Mouse (Mus musculus): ENCODE data around the gene Pnlip.

DNA sequence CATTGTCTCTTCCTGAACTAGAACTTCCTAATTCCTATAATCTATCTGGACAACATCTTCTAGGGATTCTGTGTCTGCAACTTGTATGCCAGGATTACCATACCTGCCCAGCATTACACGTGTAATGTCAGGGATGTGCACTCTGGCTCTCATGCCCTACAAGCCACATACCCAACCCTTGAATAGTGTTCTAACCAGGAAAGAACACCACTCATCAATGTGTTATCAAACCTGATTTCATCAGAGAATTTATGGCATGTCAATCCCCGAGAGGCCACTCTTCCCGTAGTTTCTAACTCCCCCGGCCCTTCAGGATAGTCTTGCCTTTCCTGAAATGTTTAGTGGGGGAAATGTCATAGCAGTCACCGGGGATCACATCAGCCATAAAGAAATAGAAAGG is 12.6 kb downstream of the Pnlip start:
- TF ChIP-seq POLR2A (IDR thresholded peaks at IDR 0.05; ENCODE audit: insufficient read length, low read depth): no peak
- TF ChIP-seq TCF12 (IDR thresholded peaks at IDR 0.05; ENCODE audit: insufficient read depth, poor library complexity, severe bottlenecking): no peak
- no peak for TF ChIP-seq MYOG (IDR thresholded peaks at IDR 0.05; ENCODE audit: control insufficient read depth in 1 of 3, insufficient read depth in 1 of 3, insufficient read length in 2 of 3, low read depth in 2 of 3)
- no peak for TF ChIP-seq CEBPB (IDR thresholded peaks at IDR 0.05; ENCODE audit: insufficient read depth, poor library complexity, severe bottlenecking)
- TF ChIP-seq USF1 (IDR thresholded peaks at IDR 0.05; ENCODE audit: low read depth): no peak
- TF ChIP-seq E2F4 (IDR thresholded peaks at IDR 0.05; ENCODE audit: insufficient read depth): no peak
- no peak for TF ChIP-seq MYOD1 (IDR thresholded peaks at IDR 0.05; ENCODE audit: control insufficient read depth in 1 of 3, insufficient read length in 2 of 3, low read depth in 2 of 3)
- no peak for TF ChIP-seq MAX (IDR thresholded peaks at IDR 0.05; ENCODE audit: low read depth)
- TF ChIP-seq POLR2AphosphoS2 (IDR thresholded peaks at IDR 0.05; ENCODE audit: insufficient read length, low read depth): no peak
- no peak for TF ChIP-seq TCF3 (IDR thresholded peaks at IDR 0.05; ENCODE audit: insufficient read length, low read depth)

All from myocyte (in vitro differentiated cells).